Mouse (Mus musculus) kidney, postnatal 0 days (tissue): ENCODE results near the gene Zfhx3. TPM values are rescaled to one million over a fixed set of nuclear protein-coding genes. Genes with fewer than 3 reads are reported as not detected.
A peak's percentile ranks its signal among the peaks of the same experiment; 100 is the strongest.

Experiments used
- ATAC-seq: fragments of 200-750 bp; cut with Nextera tagmentation; replicated peaks from 2 replicates; pipeline ENCODE4 v1.8.0; 2017; ENCODE audit warnings: low read depth, moderate number of reproducible peaks, moderate TSS enrichment, moderate library complexity; ENCODE audit not compliant: low FRiP score
- DNase-seq: peaks from one replicate; pipeline ENCODE4 v3.0.0-alpha.2; 2016; ENCODE audit warnings: low spot score
- H3K27ac ChIP-seq: fragments of 300-500 bp; sonication (generic); 2 replicates; pipeline ENCODE4 v1.5.1; 2014; ENCODE audit warnings: mild to moderate bottlenecking
- H3K27me3 ChIP-seq: fragments of 300-500 bp; sonication (generic); 2 replicates; pipeline ENCODE4 v1.6.1; 2014; ENCODE audit warnings: low read length, mixed read lengths; ENCODE audit not compliant: insufficient read depth
- H3K36me3 ChIP-seq: fragments of 300-500 bp; sonication (generic); 2 replicates; pipeline ENCODE4 v1.6.1; 2014; ENCODE audit warnings: low read length, mixed read lengths; ENCODE audit not compliant: insufficient read depth
- H3K4me1 ChIP-seq: fragments of 300-500 bp; sonication (generic); replicated peaks from 2 replicates; pipeline ENCODE4 v1.6.1; 2014; ENCODE audit warnings: antibody characterized with exemption, low read length, mixed read lengths; ENCODE audit not compliant: insufficient read depth
- H3K4me2 ChIP-seq: fragments of 300-500 bp; sonication (generic); 2 replicates; pipeline ENCODE4 v1.6.1; 2014; ENCODE audit warnings: mild to moderate bottlenecking, low read length, moderate library complexity, mixed read lengths
- H3K4me3 ChIP-seq: fragments of 300-500 bp; sonication (generic); replicated peaks from 2 replicates; pipeline ENCODE4 v1.5.1; 2014; ENCODE audit warnings: low read depth, low read length
- H3K9ac ChIP-seq: fragments of 300-500 bp; sonication (generic); 2 replicates; pipeline ENCODE4 v1.6.1; 2014; ENCODE audit warnings: low read depth, low read length
- H3K9me3 ChIP-seq: fragments of 300-500 bp; sonication (generic); replicated peaks from 2 replicates; pipeline ENCODE4 v1.6.1; 2016; ENCODE audit warnings: low read length, inconsistent platforms, mixed read lengths
- CTCF ChIP-seq: IDR thresholded peaks from 2 replicates; pipeline ENCODE4 v1.5.1; 2016; ENCODE audit warnings: antibody characterized with exemption, low read depth, mild to moderate bottlenecking, moderate library complexity
- WGBS: fragments of 180-500 bp; shearing (Covaris S2); extraction: QIAGEN DNeasy Blood & Tissue Kit; methylation state at CpG from one replicate; pipeline ENCODE4 v1.1.7; 2014; 5-methylcytosine and 5-hydroxymethylcytosine counted together
- polyA plus RNA-seq: library from polyadenylated mRNA; unstranded; fragments of >200 nt; fragmentation: Nextera tagmentation; extraction: Ambion mirVana; gene quantifications from 2 replicates; pipeline ENCODE4 v1.2.1, GENCODE M21; 2015

Gene Zfhx3
- polyA plus RNA-seq, 1 experiment from 2014 or later, result 5.0 TPM

DNA sequence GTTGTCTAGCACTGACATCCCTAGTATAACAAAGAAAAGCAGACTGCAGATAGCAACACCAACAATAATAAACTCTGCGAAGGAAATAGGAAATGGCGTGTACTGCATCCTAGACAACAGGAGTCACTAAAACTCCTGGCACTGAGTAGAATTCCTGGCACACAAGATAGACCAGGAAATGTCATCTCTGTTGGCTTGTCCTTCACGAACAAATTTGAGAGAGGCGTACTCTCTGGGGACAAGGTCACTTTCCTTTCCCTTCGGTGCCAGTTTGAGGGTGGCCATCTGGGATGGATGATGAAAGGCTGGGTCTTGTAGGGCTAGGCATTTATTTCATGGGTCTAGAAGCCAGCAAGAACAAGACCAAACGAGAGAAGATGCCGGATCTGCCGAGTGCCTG, 708.4 kb downstream of the Zfhx3 start:
- H3K27ac ChIP-seq, result no peak overlapping the region
- no peak for ATAC-seq
- no peak overlapping the region for H3K4me2 ChIP-seq
- no peak overlapping the region for H3K9ac ChIP-seq
- no peak for DNase-seq
- TF ChIP-seq CTCF, result no peak
- 77% methylated on average over 8 of the region's 8 CpGs for WGBS
- H3K4me3 ChIP-seq, result no peak overlapping the region
- H3K4me1 ChIP-seq, result 0 out of 2 replicates have a peak, but pooled peaks cover 7% of the 10 kb centered on the region
- no peaks in the 10 kb centered on the region for H3K36me3 ChIP-seq
- H3K27me3 ChIP-seq, result no peaks in the 10 kb centered on the region
- H3K9me3 ChIP-seq, result no peaks in the 10 kb centered on the region

DNA sequence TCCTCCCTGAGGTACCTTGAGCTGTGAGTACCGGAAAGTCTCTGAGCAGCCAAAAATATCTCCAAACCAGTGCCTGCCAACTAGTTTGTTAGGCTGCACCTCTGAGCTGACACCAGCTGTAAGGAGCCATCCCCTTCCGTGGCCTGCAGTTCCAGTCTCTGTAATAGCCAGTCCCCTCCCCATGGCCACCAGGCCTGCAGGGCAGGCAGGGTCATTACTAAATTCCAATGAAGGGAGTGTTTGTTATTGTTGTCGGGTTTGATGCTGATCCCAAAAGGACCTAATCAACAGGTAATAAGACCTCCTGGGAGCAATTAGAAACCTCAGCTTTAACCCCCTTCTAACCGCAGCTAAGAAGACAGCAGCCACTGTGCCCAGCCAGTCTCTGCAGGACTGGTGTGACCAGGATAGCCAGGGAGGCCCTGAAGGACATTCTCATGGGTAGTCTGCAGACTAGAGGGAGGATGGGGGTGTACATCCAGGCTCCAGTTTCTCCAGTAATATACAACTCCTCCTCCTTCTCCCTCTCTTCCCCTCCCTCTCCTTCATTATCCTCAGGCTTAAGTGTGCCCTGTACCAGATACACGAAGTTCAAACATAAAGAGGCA, 719.1 kb downstream of the Zfhx3 start:
- DNase-seq (peak; percentile 41), ATAC-seq (no peak)
- H3K9ac ChIP-seq, result no peak overlapping the region
- WGBS, result 26% methylated on average over 5 of the region's 5 CpGs
- no peak for TF ChIP-seq CTCF
- H3K36me3 ChIP-seq, result no peaks in the 10 kb centered on the region
- no peaks in the 10 kb centered on the region for H3K27me3 ChIP-seq
- no peak overlapping the region for H3K27ac ChIP-seq
- H3K9me3 ChIP-seq, result no peaks in the 10 kb centered on the region
- H3K4me2 ChIP-seq, result no peak overlapping the region
- no peak overlapping the region for H3K4me3 ChIP-seq
- H3K4me1 ChIP-seq, result no peaks in the 10 kb centered on the region

DNA sequence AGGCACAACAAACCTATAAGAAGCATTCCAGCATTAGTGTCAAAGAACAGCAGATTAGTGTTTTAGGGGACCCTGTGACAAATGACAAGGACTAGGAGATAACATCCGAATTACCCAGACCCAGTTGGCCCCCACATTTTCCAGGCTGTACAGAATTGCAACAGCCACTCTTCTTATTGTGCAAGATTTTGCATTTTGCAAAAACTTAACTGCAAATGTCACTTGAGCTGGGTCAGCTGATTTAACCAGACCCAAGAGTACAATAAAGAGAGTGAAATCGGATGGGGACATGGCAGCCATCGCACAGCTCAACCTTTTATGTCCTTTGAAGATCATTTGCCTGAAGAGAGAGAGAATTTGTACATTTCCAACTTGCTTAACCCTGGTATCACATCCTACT, 720.3 kb downstream of the Zfhx3 start:
- H3K27ac ChIP-seq, result no peak overlapping the region
- 81% methylated on average over 3 of the region's 3 CpGs for WGBS
- H3K9ac ChIP-seq, result no peak overlapping the region
- no peak for DNase-seq
- TF ChIP-seq CTCF, result no peak
- H3K4me1 ChIP-seq, result no peaks in the 10 kb centered on the region
- H3K4me3 ChIP-seq, result no peak overlapping the region
- no peak overlapping the region for H3K4me2 ChIP-seq
- no peaks in the 10 kb centered on the region for H3K27me3 ChIP-seq
- ATAC-seq, result no peak
- no peaks in the 10 kb centered on the region for H3K36me3 ChIP-seq
- no peaks in the 10 kb centered on the region for H3K9me3 ChIP-seq

DNA sequence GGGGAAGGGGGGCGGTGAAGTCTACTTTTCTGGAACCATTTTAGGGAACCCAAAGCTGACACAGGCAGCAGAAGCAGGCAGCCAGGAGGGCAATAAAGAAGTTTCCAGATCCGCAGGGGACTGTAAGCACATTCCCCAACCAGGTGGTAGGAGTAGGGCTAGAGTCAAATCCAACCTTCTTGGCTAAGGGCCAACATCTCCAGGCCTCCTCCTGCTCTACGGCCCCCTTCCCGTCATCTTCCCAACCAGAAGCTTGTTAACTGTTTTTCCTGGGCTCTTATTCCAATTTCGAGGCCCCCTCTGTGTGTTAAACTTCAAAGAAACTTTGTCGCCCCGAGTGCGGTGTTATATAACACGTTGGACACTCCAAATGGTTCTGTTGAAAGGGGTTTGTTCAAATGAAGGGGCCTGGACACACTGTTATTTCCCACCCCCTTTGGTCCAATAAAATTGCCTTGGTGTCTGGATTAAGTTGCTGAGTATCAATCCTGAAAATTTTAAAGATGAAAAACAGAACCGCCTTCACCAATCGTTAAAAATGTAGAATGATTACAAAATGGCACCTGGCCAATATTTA, 729.6 kb downstream of the Zfhx3 start:
- Histone ChIP-seq H3K36me3 (no peaks in the 10 kb centered on the region), H3K4me3 (no peak overlapping the region), H3K4me1 (no peaks in the 10 kb centered on the region), H3K9me3 (no peaks in the 10 kb centered on the region), H3K27ac (no peak overlapping the region), H3K9ac (no peak overlapping the region), H3K4me2 (no peak overlapping the region), H3K27me3 (no peaks in the 10 kb centered on the region)
- DNase-seq (no peak), ATAC-seq (no peak)
- TF ChIP-seq CTCF, result no peak
- 39% methylated on average over 11 of the region's 11 CpGs for WGBS

DNA sequence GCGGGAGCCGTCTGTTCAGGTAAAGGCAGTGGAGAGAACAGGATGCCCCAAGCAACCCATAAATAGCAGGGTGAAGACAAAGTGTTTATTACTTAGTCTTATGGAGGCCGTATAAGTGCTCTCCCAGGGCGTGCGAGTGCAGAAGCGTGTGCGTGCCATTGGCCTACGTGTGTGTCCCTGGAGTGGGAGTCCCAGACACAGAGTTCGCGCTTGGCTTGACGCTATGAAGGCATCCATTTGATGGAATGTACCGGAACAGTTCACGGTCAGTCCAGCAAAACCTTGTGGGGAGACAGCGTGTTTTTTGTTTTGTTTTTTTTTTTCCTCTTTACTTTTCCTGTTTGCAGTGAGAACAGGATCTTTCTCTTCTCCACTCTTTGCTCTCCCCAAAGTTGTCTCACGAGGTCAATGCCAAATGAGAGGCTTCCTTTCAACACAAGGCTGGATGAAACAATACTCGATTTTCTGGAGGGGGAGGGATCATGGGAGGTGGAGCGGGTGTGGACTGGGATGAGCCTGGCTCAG, 732.6 kb downstream of the Zfhx3 start:
- Histone ChIP-seq H3K4me1 (no peaks in the 10 kb centered on the region), H3K36me3 (no peaks in the 10 kb centered on the region), H3K4me3 (no peak overlapping the region), H3K4me2 (peak overlapping the region; percentile 13; the same call in 1 of the 2 replicates), H3K27ac (no peak overlapping the region), H3K27me3 (no peaks in the 10 kb centered on the region), H3K9me3 (no peaks in the 10 kb centered on the region), H3K9ac (no peak overlapping the region)
- TF ChIP-seq CTCF, result no peak
- DNase-seq, result no peak
- 35% methylated on average over 17 of the region's 17 CpGs for WGBS
- ATAC-seq, result no peak

DNA sequence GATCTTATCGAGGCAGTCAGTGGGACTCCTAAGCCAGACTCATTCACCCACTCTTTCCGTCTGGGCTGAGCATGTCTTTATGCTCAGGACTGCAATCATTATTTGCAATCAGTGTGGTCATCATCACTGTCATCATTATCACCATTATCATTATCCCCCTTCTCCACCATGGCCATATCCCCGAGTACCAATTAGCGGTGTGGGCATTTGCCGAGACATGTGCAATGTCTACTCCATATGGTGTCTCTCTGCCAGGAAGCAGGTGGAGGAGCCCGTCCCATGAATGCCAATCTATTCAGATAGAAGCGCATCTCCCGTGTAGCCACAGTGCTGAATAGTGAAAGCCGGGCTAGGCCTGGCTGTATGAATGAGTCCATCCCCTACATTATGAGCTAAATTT, 747.2 kb downstream of the Zfhx3 start:
- Histone ChIP-seq H3K4me3 (no peak overlapping the region), H3K4me1 (0 out of 2 replicates have a peak, but pooled peaks cover 3% of the 10 kb centered on the region), H3K36me3 (no peaks in the 10 kb centered on the region), H3K4me2 (no peak overlapping the region), H3K27ac (no peak overlapping the region), H3K9ac (no peak overlapping the region), H3K9me3 (no peaks in the 10 kb centered on the region), H3K27me3 (peaks cover 9% of the 10 kb centered on the region; the same call in 1 of the 2 replicates)
- WGBS, result 94% methylated on average over 9 of the region's 9 CpGs
- no peak for DNase-seq
- no peak for TF ChIP-seq CTCF
- ATAC-seq, result no peak
